In genomic region chr5:25222752-25223702, GRCm38 (mm10) we compare ENCODE assay signal across 9 mouse cellular contexts. TPM values are rescaled to one million over a fixed set of nuclear protein-coding genes. Genes with fewer than 3 reads are reported as not detected.
A peak's percentile ranks its signal among the peaks of the same experiment; 100 is the strongest.
DNase-seq lines count a peak whose midpoint lies in the region; ATAC-seq and TF ChIP-seq lines count a peak whose summit lies in the region.
"Had no signal": no experiment of that assay in that cellular context is flagged by ENCODE, and none has a peak within 500 bp of the region (broad histone marks: within the 10 kb centered on the region; RNA-seq: fewer than 3 reads in every experiment).

E130116L18Rik (minus strand) TSS chr5:25223153.

- no peaks in the 10 kb centered on the region for H3K9me3 ChIP-seq in CH12.LX (replicated peaks; ENCODE audit: low read length)
- no peaks in the 10 kb centered on the region for H3K9me3 ChIP-seq in forebrain, embryonic 14.5 days (replicated peaks; ENCODE audit: control insufficient read depth, low read length)
- H3K9me3 ChIP-seq in liver, embryonic 16.5 days (replicated peaks; ENCODE audit: control insufficient read depth, low read length) = no peaks in the 10 kb centered on the region
- no peaks in the 10 kb centered on the region for H3K9me3 ChIP-seq in neural tube, embryonic 12.5 days
- H3K9me3 ChIP-seq in stomach, postnatal 0 days (ENCODE audit: control insufficient read depth, low read length) = no peaks in the 10 kb centered on the region

- H3K4me2 ChIP-seq in CH12.LX (ENCODE audit: insufficient read depth, low read depth, poor library complexity, severe bottlenecking) = peak within 1 kb of the TSS; percentile 97
- H3K4me2 ChIP-seq in forebrain, embryonic 14.5 days (ENCODE audit: low read length) = peak within 1 kb of the TSS; percentile 63
- H3K4me2 ChIP-seq in liver, embryonic 16.5 days (ENCODE audit: low read depth, low read length) = peak within 1 kb of the TSS; percentile 58
- H3K4me2 ChIP-seq in neural tube, embryonic 12.5 days (replicated peaks) = peak within 1 kb of the TSS; percentile 63
- peak within 1 kb of the TSS; percentile 65 for H3K4me2 ChIP-seq in stomach, postnatal 0 days (replicated peaks; ENCODE audit: low read depth)

- peaks cover 5 to 22% of the 10 kb centered on the region in 2 experiments; a peak in 3 of 4 replicates for H3K4me1 ChIP-seq in CH12.LX (ENCODE audit: control insufficient read depth in 1 of 2, insufficient read depth in 2 of 2)
- peaks cover 5% of the 10 kb centered on the region for H3K4me1 ChIP-seq in forebrain, embryonic 14.5 days (ENCODE audit: control insufficient read depth, insufficient read depth, low read length)
- H3K4me1 ChIP-seq in liver, embryonic 16.5 days (ENCODE audit: control insufficient read depth, low read depth, low read length) = no peaks in the 10 kb centered on the region
- H3K4me1 ChIP-seq in neural tube, embryonic 12.5 days = no peaks in the 10 kb centered on the region; the same call in none of the 2 replicates
- no peaks in the 10 kb centered on the region for H3K4me1 ChIP-seq in stomach, postnatal 0 days (replicated peaks; ENCODE audit: control insufficient read depth, insufficient read depth)

- 0 out of 4 replicates have a peak, but pooled peaks of 1 of the 2 experiments have one; percentile 0 for TF ChIP-seq CTCF in CH12.LX (conservative IDR thresholded peaks at IDR 0.05 in 1 of 2, IDR thresholded peaks at IDR 0.05 in 1 of 2; ENCODE audit: low read depth in 2 of 2, low read length in 2 of 2)
- no peak for TF ChIP-seq CTCF in stomach, postnatal 0 days (IDR thresholded peaks at IDR 0.05; ENCODE audit: low read depth)

- H3K79me2 ChIP-seq in CH12.LX (replicated peaks; ENCODE audit: control insufficient read depth, extremely low read depth, insufficient read depth, poor library complexity, severe bottlenecking) = peaks cover 24% of the 10 kb centered on the region

- peak within 1 kb of the TSS; percentile 64 to 68 (median 67) for H3K4me3 ChIP-seq in CH12.LX (replicated peaks in 1 of 3; ENCODE audit: low read depth in 2 of 3, low read length in 2 of 3, poor library complexity in 1 of 3)
- H3K4me3 ChIP-seq in forebrain, embryonic 14.5 days (ENCODE audit: low read depth, low read length) = peak within 1 kb of the TSS; percentile 70
- peak within 1 kb of the TSS; percentile 65 for H3K4me3 ChIP-seq in liver, embryonic 16.5 days (ENCODE audit: low read depth, low read length)
- peak within 1 kb of the TSS; percentile 81 for H3K4me3 ChIP-seq in neural tube, embryonic 12.5 days
- H3K4me3 ChIP-seq in stomach, postnatal 0 days (ENCODE audit: low read depth, low read length) = peak within 1 kb of the TSS; percentile 71

- 4% methylated on average over 72 of the region's 72 CpGs for WGBS in forebrain, embryonic 14.5 days
- 1% methylated on average over 72 of the region's 72 CpGs for WGBS in large intestine, adult 2 months
- 1% methylated on average over 72 of the region's 72 CpGs for WGBS in liver, embryonic 16.5 days (ENCODE audit: insufficient replicate concordance)
- 4% methylated on average over 72 of the region's 72 CpGs for WGBS in neural tube, embryonic 12.5 days
- WGBS in stomach, postnatal 0 days = 2% methylated on average over 72 of the region's 72 CpGs

- peaks cover under 1 to 18% of the 10 kb centered on the region in 2 experiments for H3K36me3 ChIP-seq in CH12.LX (replicated peaks in 1 of 2; ENCODE audit: control insufficient read depth in 1 of 2, insufficient read depth in 1 of 2, low read length in 1 of 2)
- no peaks in the 10 kb centered on the region for H3K36me3 ChIP-seq in forebrain, embryonic 14.5 days (ENCODE audit: control insufficient read depth, insufficient read depth, low read length)
- no peaks in the 10 kb centered on the region for H3K36me3 ChIP-seq in liver, embryonic 16.5 days (ENCODE audit: control insufficient read depth, insufficient read depth)
- H3K36me3 ChIP-seq in neural tube, embryonic 12.5 days = no peaks in the 10 kb centered on the region
- H3K36me3 ChIP-seq in stomach, postnatal 0 days (ENCODE audit: control insufficient read depth, insufficient read depth, low read length) = no peaks in the 10 kb centered on the region

- peak; percentile 74; the same call in 1 of the 2 replicates for TF ChIP-seq POLR2A in CH12.LX (IDR thresholded peaks at IDR 0.05; ENCODE audit: low read depth, low read length)

- peak; percentile 82 for DNase-seq in CH12.LX (ENCODE audit: extremely low read depth)
- DNase-seq in c-Kit-positive CD71-positive TER-119-negative erythroid progenitor cells, embryonic 14.5 days (ENCODE audit: low read depth) = peak; percentile 22
- DNase-seq in forebrain, embryonic 14.5 days (ENCODE audit: low spot score) = peak; percentile 87
- peak; percentile 92 to 94 for DNase-seq in heart, postnatal 14 days
- DNase-seq in large intestine, adult 2 months (ENCODE audit: low read depth, low spot score) = peak; percentile 31
- DNase-seq in stomach, postnatal 0 days (ENCODE audit: low spot score) = peak; percentile 92

- H3K27ac ChIP-seq in CH12.LX (ENCODE audit: insufficient read depth, low read depth) = no peak within 1 kb of the TSS
- H3K27ac ChIP-seq in forebrain, embryonic 14.5 days (ENCODE audit: low read depth, low read length) = peak within 1 kb of the TSS; percentile 77
- peak within 1 kb of the TSS; percentile 50 for H3K27ac ChIP-seq in liver, embryonic 16.5 days (ENCODE audit: low read length)
- H3K27ac ChIP-seq in neural tube, embryonic 12.5 days = no peak within 1 kb of the TSS
- H3K27ac ChIP-seq in stomach, postnatal 0 days (replicated peaks) = peak within 1 kb of the TSS; percentile 94

- H3K27me3 ChIP-seq in CH12.LX (replicated peaks) = no peaks in the 10 kb centered on the region
- H3K27me3 ChIP-seq in forebrain, embryonic 14.5 days (replicated peaks; ENCODE audit: control insufficient read depth, insufficient read depth, low read length) = no peaks in the 10 kb centered on the region
- H3K27me3 ChIP-seq in liver, embryonic 16.5 days (ENCODE audit: control insufficient read depth, insufficient read depth, low read depth, low read length) = peaks cover 7% of the 10 kb centered on the region
- no peaks in the 10 kb centered on the region for H3K27me3 ChIP-seq in neural tube, embryonic 12.5 days (replicated peaks)
- H3K27me3 ChIP-seq in stomach, postnatal 0 days (ENCODE audit: control insufficient read depth, insufficient read depth, low read length) = no peaks in the 10 kb centered on the region

- peak within 1 kb of the TSS; percentile 60 for H3K9ac ChIP-seq in CH12.LX (ENCODE audit: insufficient read depth, low read depth)
- peak within 1 kb of the TSS; percentile 81 for H3K9ac ChIP-seq in forebrain, embryonic 14.5 days (ENCODE audit: low read length)
- H3K9ac ChIP-seq in liver, embryonic 16.5 days (ENCODE audit: low read depth, low read length) = peak within 1 kb of the TSS; percentile 57
- H3K9ac ChIP-seq in neural tube, embryonic 12.5 days = peak within 1 kb of the TSS; percentile 86
- peak within 1 kb of the TSS; percentile 85 for H3K9ac ChIP-seq in stomach, postnatal 0 days (ENCODE audit: low read length)

- TF ChIP-seq EP300 in CH12.LX (IDR thresholded peaks at IDR 0.05; ENCODE audit: low read length) = no peak
- TF ChIP-seq EP300 in stomach, postnatal 0 days (optimal IDR thresholded peaks at IDR 0.05) = no peak

- in situ Hi-C loops in CH12.LX (cut with MboI; ENCODE audit: low pct_ligation_motif_present, low pct_unique_long_range_greater_than_20kb, low sequenced_read_pairs) = no loop called here

- TF ChIP-seq RAD21 in CH12.LX (IDR thresholded peaks at IDR 0.05; ENCODE audit: low read depth, low read length) = no peak

- peak; percentile 96 for ATAC-seq in forebrain, embryonic 14.5 days
- peak; percentile 92 for ATAC-seq in liver, embryonic 16.5 days (ENCODE audit: low read depth)
- ATAC-seq in neural tube, embryonic 12.5 days (ENCODE audit: low FRiP score, low read depth) = peak; percentile 97
- ATAC-seq in stomach, postnatal 0 days (ENCODE audit: low FRiP score, low TSS enrichment) = peak; percentile 98

- dilution Hi-C loops in CH12.LX (cut with MboI; ENCODE audit: extremely low pct_ligation_motif_present, extremely low pct_unique_long_range_greater_than_20kb, low sequenced_read_pairs) = no loop called here

- intact Hi-C loops in heart, postnatal 14 days (cut with DNase I) = no loop called here

TF ChIP-seq in CH12.LX, 34 proteins besides CTCF, POLR2A, EP300 and RAD21 (continues in another document):
- TF ChIP-seq ZNF384 (IDR thresholded peaks at IDR 0.05; ENCODE audit: low read depth, low read length) (no peak), TBP (conservative IDR thresholded peaks at IDR 0.05; ENCODE audit: low read depth, low read length) (0 out of 2 replicates have a peak, but pooled peaks have one; percentile 39), UBTF (IDR thresholded peaks at IDR 0.05; ENCODE audit: low read depth, low read length) (peak; percentile 75; the same call in 1 of the 2 replicates), GABPA (IDR thresholded peaks at IDR 0.05; ENCODE audit: insufficient replicate concordance, low read depth, low read length) (peak; percentile 99), MYC (IDR thresholded peaks at IDR 0.05; ENCODE audit: low read depth, low read length) (peak; percentile 68), TCF12 (IDR thresholded peaks at IDR 0.05; ENCODE audit: low read depth, low read length) (peak; percentile 59; the same call in 1 of the 2 replicates), NRF1 (IDR thresholded peaks at IDR 0.05; ENCODE audit: low read depth, low read length) (peak; percentile 80), USF1 (IDR thresholded peaks at IDR 0.05; ENCODE audit: low read depth, low read length) (peak; percentile 36), ETS1 (conservative IDR thresholded peaks at IDR 0.05; ENCODE audit: low read depth, low read length) (peak; percentile 46; the same call in 1 of the 2 replicates), RCOR1 (conservative IDR thresholded peaks at IDR 0.05; ENCODE audit: low read depth, low read length) (no peak), BHLHE40 (IDR thresholded peaks at IDR 0.05; ENCODE audit: low read depth, low read length) (peak; percentile 89), CHD1 (IDR thresholded peaks at IDR 0.05; ENCODE audit: low read depth, low read length) (no peak; the same call in 1 of the 2 replicates), PAX5 (IDR thresholded peaks at IDR 0.05; ENCODE audit: low read length) (no peak), CHD2 (IDR thresholded peaks at IDR 0.05; ENCODE audit: low read length) (no peak), MEF2A (IDR thresholded peaks at IDR 0.05; ENCODE audit: borderline replicate concordance, low read depth, low read length) (peak; percentile 43; the same call in 1 of the 2 replicates), ZMIZ1 (IDR thresholded peaks at IDR 0.05; ENCODE audit: low read depth, low read length) (peak; percentile 53; the same call in 1 of the 2 replicates)

RNA-seq across cellular contexts. Expression of gene E130116L18Rik, which starts in this region (rescaled TPM):
- not detected in 2 replicates for total RNA-seq in CH12.LX (2012; rRNA removed)
- total RNA-seq in CH12.LX (2014; rRNA removed) = not detected in 2 replicates
- not detected in 2 replicates for polyA plus RNA-seq in CH12.LX (2012; ENCODE audit: insufficient read length, low read depth)
- polyA plus RNA-seq in forebrain, embryonic 14.5 days (2014; fragmentation: Nextera tagmentation; extraction: Ambion mirVana) = not detected in 2 replicates
- total RNA-seq in heart, postnatal 14 days (2021) = not detected
- polyA plus RNA-seq in large intestine, adult 2 months (2012; rRNA removed) = not detected in 2 replicates
- not detected in 2 replicates for polyA plus RNA-seq in liver, embryonic 16.5 days (2015; fragmentation: Nextera tagmentation; extraction: Ambion mirVana)
- polyA plus RNA-seq in neural tube, embryonic 12.5 days (2016; fragmentation: Nextera tagmentation; extraction: Ambion mirVana) = not detected in 2 replicates
- polyA plus RNA-seq in stomach, postnatal 0 days (2015; fragmentation: Nextera tagmentation; extraction: Ambion mirVana) = 1.5 TPM in 1 of 2 replicates, not detected in the other
- polyA plus RNA-seq: gonadal fat pad, adult 2 months had no signal

Comparison
In these comparisons a context has a peak if more than half of its experiments do, and no peak if none do; other contexts are left out.
1. Peak in DNase-seq, H3K4me3 ChIP-seq, H3K9ac ChIP-seq and H3K4me2 ChIP-seq in CH12.LX; RNA of the gene not detected or under 1 TPM.
2. Peak in DNase-seq, ATAC-seq, H3K4me3 ChIP-seq, H3K27ac ChIP-seq, H3K9ac ChIP-seq and H3K4me2 ChIP-seq in forebrain, embryonic 14.5 days; RNA of the gene not detected or under 1 TPM.
3. Peak in DNase-seq in heart, postnatal 14 days; RNA of the gene not detected or under 1 TPM.
4. Peak in DNase-seq in large intestine, adult 2 months; RNA of the gene not detected or under 1 TPM.
5. Peak in ATAC-seq, H3K4me3 ChIP-seq, H3K27ac ChIP-seq, H3K9ac ChIP-seq and H3K4me2 ChIP-seq in liver, embryonic 16.5 days; RNA of the gene not detected or under 1 TPM.
6. Peak in ATAC-seq, H3K4me3 ChIP-seq, H3K9ac ChIP-seq and H3K4me2 ChIP-seq in neural tube, embryonic 12.5 days; RNA of the gene not detected or under 1 TPM.
7. DNase-seq: peak in every context shown above with its lines; median percentile 93 in heart, postnatal 14 days; 92 in stomach, postnatal 0 days; 87 in forebrain, embryonic 14.5 days; 82 in CH12.LX; 31 in large intestine, adult 2 months; 22 in c-Kit-positive CD71-positive TER-119-negative erythroid progenitor cells, embryonic 14.5 days.